Mouse (Mus musculus) CD4-positive, CD25-positive, alpha-beta regulatory T cell, adult 9 weeks (primary cell): Measurements from ENCODE around the gene Hoxd8. TPM values are rescaled to one million over a fixed set of nuclear protein-coding genes. Genes with fewer than 3 reads are reported as not detected.

Source experiments
- polyA plus RNA-seq: library from polyadenylated mRNA; unstranded; fragments of 100-300 nt; shearing (Covaris generic); gene quantifications from one replicate; pipeline ENCODE4 v1.2.1, GENCODE M21; 2017

The Hoxd8 gene
- polyA plus RNA-seq: not detected

DNA sequence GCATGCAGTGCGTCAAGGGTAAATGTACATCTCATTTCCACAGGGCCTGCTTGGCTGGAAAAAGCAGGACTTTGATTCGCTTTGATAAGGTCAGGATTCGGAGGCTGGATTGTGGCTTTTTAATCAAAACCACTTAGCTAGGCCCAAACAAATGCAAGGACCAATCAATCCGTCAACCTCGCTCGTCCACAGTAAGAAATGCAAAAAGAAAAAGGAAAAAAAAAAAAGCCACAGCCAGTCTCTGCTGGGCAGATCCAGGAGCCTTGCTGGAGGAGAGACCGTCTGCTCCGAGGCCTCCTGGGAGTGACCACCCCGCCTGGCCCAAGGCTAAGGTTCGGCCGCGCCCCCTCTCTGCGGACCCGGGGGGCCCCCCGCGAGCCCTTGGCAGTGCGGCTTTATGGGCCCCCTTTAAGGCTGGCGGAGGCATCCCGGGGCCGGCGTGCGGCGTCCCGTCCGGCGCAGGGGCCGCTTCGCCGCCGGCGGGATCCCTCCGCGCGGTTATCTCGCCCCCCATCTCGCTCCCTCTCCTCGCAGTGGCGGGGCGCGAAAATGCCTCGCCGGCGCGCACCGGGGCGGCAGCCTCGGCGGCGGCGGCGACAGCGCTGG, at the start of gene Hoxd8:
Gene Hoxd8, plus strand, starts transcription at position 223 of the 606 bp plus-strand sequence.

DNA sequence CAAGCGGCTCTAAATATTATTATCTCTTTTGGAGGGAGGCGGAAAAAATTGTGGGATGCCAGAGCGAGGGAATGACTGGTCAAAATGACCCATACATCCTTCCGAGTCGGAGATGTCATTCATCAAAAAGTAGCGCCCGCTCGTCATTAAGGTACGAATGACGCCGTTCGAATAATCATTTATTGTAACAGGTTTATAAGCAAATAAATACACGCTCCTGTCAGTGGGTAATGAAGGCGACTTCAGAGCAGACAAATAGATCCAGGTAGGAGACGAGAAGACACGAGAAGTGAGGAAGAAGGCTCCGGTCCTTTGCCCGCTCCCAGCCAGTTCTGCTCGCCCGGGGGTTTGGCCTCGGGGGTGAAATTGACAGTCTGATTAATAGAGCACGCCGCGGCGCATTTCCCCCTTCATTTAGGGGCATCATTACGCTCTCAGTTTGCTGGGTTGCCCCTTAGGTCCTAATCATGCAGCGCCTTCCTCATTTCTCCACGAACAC, 44.9 kb upstream of the Hoxd8 start, which contains the start of gene Evx2:
Gene Evx2, minus strand, starts transcription at position 51 of the 499 bp plus-strand sequence.

GRCm38 (mm10) chr2:74667842-74668357, 36.5 kb upstream of the Hoxd8 start, which contains the start of gene Hoxd13:
Gene Hoxd13 (plus strand): TSS chr2:74668310.

DNA sequence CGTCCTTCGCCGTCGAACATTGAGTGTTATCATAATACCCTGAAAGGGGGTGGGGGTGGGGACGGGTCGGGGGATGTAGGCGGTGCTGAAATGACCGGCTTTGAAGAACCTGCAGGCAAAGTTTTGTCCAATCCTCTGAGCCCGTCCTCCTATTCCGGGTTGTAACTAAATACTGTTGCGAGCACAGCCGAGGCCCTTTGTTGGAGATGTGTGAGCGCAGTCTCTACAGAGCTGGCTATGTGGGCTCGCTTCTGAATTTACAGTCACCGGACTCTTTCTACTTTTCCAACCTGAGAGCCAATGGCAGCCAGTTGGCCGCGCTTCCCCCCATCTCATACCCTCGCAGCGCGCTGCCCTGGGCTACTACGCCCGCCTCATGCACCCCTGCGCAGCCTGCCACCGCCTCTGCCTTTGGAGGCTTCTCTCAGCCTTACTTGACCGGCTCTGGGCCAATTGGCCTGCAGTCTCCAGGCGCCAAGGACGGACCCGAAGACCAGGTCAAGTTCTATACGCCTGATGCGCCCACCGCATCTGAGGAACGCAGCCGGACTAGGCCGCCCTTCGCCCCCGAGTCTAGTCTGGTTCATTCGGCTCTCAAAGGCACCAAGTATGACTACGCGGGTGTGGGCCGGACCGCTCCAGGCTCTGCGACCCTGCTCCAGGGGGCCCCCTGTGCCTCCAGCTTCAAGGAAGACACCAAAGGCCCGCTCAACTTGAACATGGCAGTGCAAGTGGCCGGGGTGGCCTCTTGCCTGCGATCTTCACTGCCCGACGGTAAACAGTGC, 29.3 kb upstream of the Hoxd8 start, which contains the start of gene Hoxd12:
Gene Hoxd12, plus strand, starts transcription at position 133 of the 785 bp plus-strand sequence.

DNA sequence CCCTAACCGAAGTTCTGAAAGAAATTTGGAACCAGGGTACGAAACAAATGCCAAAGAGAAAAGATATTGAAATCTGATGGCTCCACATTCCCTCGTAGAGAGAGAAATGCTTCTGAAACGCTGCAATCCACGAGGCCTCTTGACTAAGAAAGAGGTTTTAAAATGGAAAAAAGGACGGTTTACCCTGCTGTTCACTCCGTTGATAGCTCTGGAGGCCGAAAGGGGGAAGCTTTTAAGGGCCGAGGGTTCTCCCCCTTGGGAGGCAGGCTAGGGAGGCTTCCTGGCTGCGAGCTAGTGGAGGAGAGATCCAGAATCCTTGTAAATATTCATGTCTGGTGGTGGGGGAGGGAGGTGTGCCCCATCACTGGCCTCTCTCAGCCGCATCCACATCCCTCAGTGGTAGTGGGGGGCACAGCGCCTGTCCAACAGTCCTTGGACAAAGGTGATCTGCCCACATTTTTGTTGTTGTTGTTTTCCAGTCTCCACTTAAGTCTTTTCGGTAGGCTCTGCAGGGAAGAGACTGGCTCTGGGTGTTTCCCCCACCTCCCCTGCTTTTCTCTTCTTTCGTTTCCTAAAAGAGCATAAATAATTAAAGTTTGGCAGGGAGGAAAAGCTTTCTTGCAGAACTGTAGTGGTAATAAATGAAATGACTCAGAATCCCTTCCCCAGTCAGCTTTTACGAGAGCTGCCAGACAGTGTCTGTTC, 25.4 kb upstream of the Hoxd8 start, which contains the start of gene Hoxd11:
Gene Hoxd11, plus strand, starts transcription at position 667 of the 705 bp plus-strand sequence.

GRCm38 (mm10) chr2:74691022-74691951, 13.1 kb upstream of the Hoxd8 start, which contains the start of gene Hoxd10:
Gene Hoxd10 (plus strand): TSS chr2:74691924.

GRCm38 (mm10) chr2:74697567-74698121, 6.8 kb upstream of the Hoxd8 start, which contains the start of gene Hoxd9:
Gene Hoxd9 (plus strand): TSS chr2:74697727.

GRCm38 (mm10) chr2:74711721-74712621, 7.6 kb downstream of the Hoxd8 start, which contains the start of the genes Hoxd3 and Hoxd4:
Gene Hoxd3 (plus strand): TSS chr2:74711927.
Gene Hoxd4 (plus strand): TSS chr2:74711929.

DNA sequence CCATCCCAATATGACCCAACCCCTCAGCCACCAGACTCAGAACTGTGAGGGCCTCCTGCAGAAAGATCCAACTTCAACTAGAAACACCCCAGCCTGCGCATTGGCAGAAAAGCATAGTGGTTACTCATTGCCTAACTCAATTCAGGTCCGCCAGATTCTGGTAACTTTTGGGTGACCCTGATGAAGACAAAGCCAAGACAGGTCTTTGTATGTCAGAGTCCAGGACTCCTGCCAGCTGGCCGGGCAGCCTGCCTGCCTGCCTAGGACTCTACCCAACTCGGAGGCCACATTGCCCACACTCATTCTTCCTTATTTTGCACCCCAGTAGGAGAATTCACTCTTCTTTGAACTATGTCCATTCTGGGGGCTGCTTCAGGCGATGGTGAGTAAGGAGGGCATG, 22.1 kb downstream of the Hoxd8 start, which contains the start of gene Gm28230:
Gene Gm28230, plus strand, starts transcription at position 178 of the 400 bp plus-strand sequence.

Other genes starting within 250 kb of the Hoxd8 start
- 23.7 TPM for gene Lnpk, start 125.2 kb upstream of the Hoxd8 start, polyA plus RNA-seq
- gene Evx2, start 45.1 kb upstream of the Hoxd8 start, polyA plus RNA-seq: not detected
- not detected for gene Hoxd13, start 36.3 kb upstream of the Hoxd8 start, polyA plus RNA-seq
- not detected for gene Hoxd12, start 29.6 kb upstream of the Hoxd8 start, polyA plus RNA-seq
- gene Hoxd11, start 25.1 kb upstream of the Hoxd8 start, polyA plus RNA-seq: not detected
- not detected for gene Hoxd10, start 12.7 kb upstream of the Hoxd8 start, polyA plus RNA-seq
- gene Hoxd9, start 6.9 kb upstream of the Hoxd8 start, polyA plus RNA-seq: not detected
- gene Hoxd3, start 7.3 kb downstream of the Hoxd8 start, polyA plus RNA-seq: not detected
- not detected for gene Hoxd4, start 7.3 kb downstream of the Hoxd8 start, polyA plus RNA-seq
- not detected for gene Gm28230, start 22.1 kb downstream of the Hoxd8 start, polyA plus RNA-seq
- not detected for gene Hoxd1, start 58.4 kb downstream of the Hoxd8 start, polyA plus RNA-seq
- 11.6 TPM for gene Mtx2, start 121.2 kb downstream of the Hoxd8 start, polyA plus RNA-seq